Mouse (Mus musculus) testis, adult 2 months (tissue): ENCODE results near the gene Gm1673.

ENCODE experiments used
- CTCF ChIP-seq: fragments of 200-500 bp; IDR thresholded peaks from 2 replicates; pipeline ENCODE4 v1.5.1; 2012; ENCODE audit warnings: low read depth, mild to moderate bottlenecking, inconsistent platforms, low read length, moderate library complexity; ENCODE audit not compliant: control insufficient read depth, insufficient read depth, insufficient replicate concordance
- POLR2A ChIP-seq: fragments of 200-500 bp; IDR thresholded peaks from 2 replicates; pipeline ENCODE4 v1.6.1; 2012; ENCODE audit warnings: low read depth, mild to moderate bottlenecking, inconsistent platforms, low read length, moderate library complexity; ENCODE audit not compliant: control insufficient read depth

DNA sequence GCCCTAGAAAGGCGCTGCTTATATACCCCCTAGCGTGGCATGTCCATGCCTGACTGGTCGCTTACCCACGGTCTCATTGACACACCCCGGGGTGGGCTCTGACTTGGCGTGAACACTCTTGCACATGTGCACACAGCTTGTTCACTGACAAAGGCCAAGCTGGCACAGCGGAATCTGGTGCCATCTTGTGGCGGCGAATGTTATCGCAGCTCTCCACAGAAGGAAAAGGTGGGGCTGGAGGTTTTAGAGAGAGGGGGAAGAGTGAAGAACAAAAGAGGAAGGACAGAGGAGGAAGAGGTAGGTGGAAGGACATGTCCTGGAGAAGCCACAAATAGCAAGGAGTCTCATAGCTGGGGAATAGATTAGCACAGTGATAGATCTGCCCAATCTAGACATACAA, 28.9 kb upstream of the Gm1673 start:
- TF ChIP-seq CTCF (peak; percentile 62; the same call in 1 of the 2 replicates), POLR2A (no peak)
